Mouse (Mus musculus): ENCODE measurements at regions not wholly inside any gene's neighbourhood (a gene's known extent, or its start where the extent isn't known, plus 50 kb on each side); places are given as distances from the start of the nearest gene placed in this dataset.

DNA sequence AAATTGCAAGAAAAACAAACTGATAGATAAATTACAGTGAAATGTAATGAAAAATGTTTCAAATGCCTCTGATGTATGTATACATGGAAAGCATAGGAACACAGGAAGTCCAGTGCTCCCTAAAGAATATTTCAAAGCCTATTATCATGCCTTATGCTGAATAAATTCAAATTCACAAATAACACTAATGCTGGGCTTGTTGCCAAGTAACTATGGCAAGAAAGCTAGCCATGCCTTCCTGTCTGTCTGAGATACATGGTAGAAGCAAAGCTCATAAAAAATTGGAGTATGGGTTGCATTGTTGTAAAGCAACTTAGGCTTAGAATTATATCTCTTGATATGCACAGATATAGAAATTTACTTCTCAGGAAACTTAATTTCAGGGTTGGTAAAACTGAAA lies 315.8 kb upstream of the Klf6 start:
- TF ChIP-seq EP300 (IDR thresholded peaks at IDR 0.05; ENCODE audit: low read depth in 1 of 2, low read length in 2 of 2): no peak
- no peak for TF ChIP-seq POLR2A (IDR thresholded peaks at IDR 0.05; ENCODE audit: control insufficient read depth in 1 of 2, insufficient read depth in 1 of 2, low read depth in 1 of 2, low read length in 2 of 2, poor library complexity in 1 of 2)
- TF ChIP-seq RCOR1 (IDR thresholded peaks at IDR 0.05; ENCODE audit: low read depth, low read length): no peak
- TF ChIP-seq GATA1 (IDR thresholded peaks at IDR 0.05; ENCODE audit: low read depth, low read length): no peak
- no peak for TF ChIP-seq MAX (IDR thresholded peaks at IDR 0.05; ENCODE audit: low read length)
- TF ChIP-seq MYC (IDR thresholded peaks at IDR 0.05; ENCODE audit: low read depth, low read length): no peak
- TF ChIP-seq CTCF (IDR thresholded peaks at IDR 0.05 in 2 of 3, conservative IDR thresholded peaks at IDR 0.05 in 1 of 3; ENCODE audit: control insufficient read depth in 1 of 3, insufficient read depth in 1 of 3, low read depth in 2 of 3, low read length in 3 of 3, poor library complexity in 1 of 3, severe bottlenecking in 1 of 3): no peak
- TF ChIP-seq MAZ (IDR thresholded peaks at IDR 0.05; ENCODE audit: low read depth, low read length): no peak
- no peak for TF ChIP-seq RAD21 (IDR thresholded peaks at IDR 0.05; ENCODE audit: low read depth, low read length)
- TF ChIP-seq ZNF384 (IDR thresholded peaks at IDR 0.05; ENCODE audit: low read depth, low read length): no peak
- TF ChIP-seq POLR2AphosphoS2 (IDR thresholded peaks at IDR 0.05; ENCODE audit: low read length): no peak

All from MEL (cell line).